Mouse (Mus musculus) testis, adult 2 months (tissue): ENCODE data around the gene Tmigd3. TPM values are rescaled to one million over a fixed set of nuclear protein-coding genes. Genes with fewer than 3 reads are reported as not detected.

Experiments used
- H3K27ac ChIP-seq: fragments of 200-500 bp; 2 replicates; pipeline ENCODE4 v1.5.1; 2012; ENCODE audit warnings: low read depth, low read length; ENCODE audit not compliant: control insufficient read depth, insufficient read depth
- H3K27me3 ChIP-seq: fragments of 200-500 bp; 2 replicates; pipeline ENCODE4 v1.6.1; 2012; ENCODE audit warnings: mild to moderate bottlenecking, low read length, moderate library complexity; ENCODE audit not compliant: control insufficient read depth, insufficient read depth
- H3K36me3 ChIP-seq: fragments of 200-500 bp; 2 replicates; pipeline ENCODE4 v1.6.1; 2012; ENCODE audit warnings: mild to moderate bottlenecking, low read length; ENCODE audit not compliant: control insufficient read depth, insufficient read depth
- H3K4me1 ChIP-seq: fragments of 200-500 bp; 2 replicates; pipeline ENCODE4 v1.6.1; 2012; ENCODE audit warnings: low read length; ENCODE audit not compliant: control insufficient read depth, insufficient read depth
- H3K4me3 ChIP-seq: fragments of 200-500 bp; 2 replicates; pipeline ENCODE4 v1.5.1; 2012; ENCODE audit warnings: low read depth, mild to moderate bottlenecking, low read length, moderate library complexity, mixed read lengths; ENCODE audit not compliant: control insufficient read depth
- CTCF ChIP-seq: fragments of 200-500 bp; IDR thresholded peaks from 2 replicates; pipeline ENCODE4 v1.5.1; 2012; ENCODE audit warnings: low read depth, mild to moderate bottlenecking, inconsistent platforms, low read length, moderate library complexity; ENCODE audit not compliant: control insufficient read depth, insufficient read depth, insufficient replicate concordance
- POLR2A ChIP-seq: fragments of 200-500 bp; IDR thresholded peaks from 2 replicates; pipeline ENCODE4 v1.6.1; 2012; ENCODE audit warnings: low read depth, mild to moderate bottlenecking, inconsistent platforms, low read length, moderate library complexity; ENCODE audit not compliant: control insufficient read depth
- polyA plus RNA-seq: library from polyadenylated mRNA; depleted of rRNA; stranded (reverse); fragments of >200 nt; gene quantifications from 2 replicates; pipeline ENCODE4 v1.2.3, GENCODE M21; 2012; rRNA removed

Tmigd3 gene
- polyA plus RNA-seq, result 290 and 388 TPM in 2 replicates

GRCm38 (mm10) chr3:105870558-105870957 is at the start of gene Tmigd3, which contains the start of gene Adora3:
Tmigd3 (plus strand) TSS chr3:105870903.
Adora3 (plus strand) TSS chr3:105870858.
- H3K4me3 ChIP-seq, result peak within 1 kb of the TSS; percentile 77
- no peaks in the 10 kb centered on the region for H3K36me3 ChIP-seq
- peak within 1 kb of the TSS; percentile 5; the same call in 1 of the 2 replicates for H3K27ac ChIP-seq
- no peaks in the 10 kb centered on the region for H3K27me3 ChIP-seq
- peak; percentile 65; the same call in 1 of the 2 replicates for TF ChIP-seq POLR2A
- no peak for TF ChIP-seq CTCF
- H3K4me1 ChIP-seq, result no peaks in the 10 kb centered on the region

GRCm38 (mm10) chr3:105821504-105821903 is 49.2 kb upstream of the Tmigd3 start:
- peaks cover 4% of the 10 kb centered on the region for H3K4me1 ChIP-seq
- TF ChIP-seq CTCF (no peak), POLR2A (no peak)
- H3K27me3 ChIP-seq, result no peaks in the 10 kb centered on the region
- no peak overlapping the region for H3K27ac ChIP-seq
- H3K4me3 ChIP-seq, result no peak overlapping the region
- no peaks in the 10 kb centered on the region for H3K36me3 ChIP-seq

- TF ChIP-seq POLR2A (no peak), CTCF (no peak)
- Histone ChIP-seq H3K27me3 (no peaks in the 10 kb centered on the region), H3K27ac (no peak overlapping the region), H3K4me3 (no peak overlapping the region), H3K36me3 (no peaks in the 10 kb centered on the region), H3K4me1 (peaks cover 1% of the 10 kb centered on the region)
These were observed 47.1 kb upstream of the Tmigd3 start for GRCm38 (mm10) chr3:105823609-105824008.

GRCm38 (mm10) chr3:105824103-105824502 is 46.6 kb upstream of the Tmigd3 start:
- no peaks in the 10 kb centered on the region; the same call in 1 of the 2 replicates for H3K4me1 ChIP-seq
- H3K4me3 ChIP-seq, result no peak overlapping the region

GRCm38 (mm10) chr3:105824704-105825103 is 46.0 kb upstream of the Tmigd3 start:
- Histone ChIP-seq H3K36me3 (no peaks in the 10 kb centered on the region), H3K27me3 (no peaks in the 10 kb centered on the region), H3K4me1 (no peaks in the 10 kb centered on the region; the same call in 1 of the 2 replicates), H3K27ac (peak overlapping the region; percentile 30; the same call in 1 of the 2 replicates), H3K4me3 (no peak overlapping the region)
- no peak for TF ChIP-seq POLR2A
- TF ChIP-seq CTCF, result no peak

More at GRCm38 (mm10) chr3:105824103-105824502, 46.6 kb upstream of the Tmigd3 start:
- Histone ChIP-seq H3K36me3 (no peaks in the 10 kb centered on the region), H3K27me3 (no peaks in the 10 kb centered on the region), H3K27ac (no peak overlapping the region)
- no peak for TF ChIP-seq POLR2A
- no peak for TF ChIP-seq CTCF

GRCm38 (mm10) chr3:105825501-105826161 is 45.1 kb upstream of the Tmigd3 start:
- H3K4me3 ChIP-seq, result no peak overlapping the region
- no peaks in the 10 kb centered on the region for H3K27me3 ChIP-seq
- no peaks in the 10 kb centered on the region for H3K36me3 ChIP-seq
- TF ChIP-seq CTCF, result no peak
- H3K27ac ChIP-seq, result no peak overlapping the region
- no peaks in the 10 kb centered on the region; the same call in 1 of the 2 replicates for H3K4me1 ChIP-seq

- no peak overlapping the region for H3K4me3 ChIP-seq
- H3K4me1 ChIP-seq, result no peaks in the 10 kb centered on the region
- TF ChIP-seq POLR2A (no peak), CTCF (no peak)
- no peaks in the 10 kb centered on the region for H3K27me3 ChIP-seq
- H3K36me3 ChIP-seq, result no peaks in the 10 kb centered on the region
- no peak overlapping the region for H3K27ac ChIP-seq
These were observed 39.1 kb upstream of the Tmigd3 start for GRCm38 (mm10) chr3:105831584-105831983.

- TF ChIP-seq POLR2A (no peak), CTCF (no peak)
- Histone ChIP-seq H3K4me1 (no peaks in the 10 kb centered on the region), H3K36me3 (no peaks in the 10 kb centered on the region), H3K27me3 (no peaks in the 10 kb centered on the region), H3K27ac (no peak overlapping the region), H3K4me3 (no peak overlapping the region)
These were observed 34.8 kb upstream of the Tmigd3 start for GRCm38 (mm10) chr3:105835875-105836274.
